Mouse (Mus musculus): Measurements from ENCODE around the gene Cotl1.

Cotl1 gene

GRCm38 (mm10) chr8:119817446-119817845, 22.9 kb downstream of the Cotl1 start:
- DNase-seq (ENCODE audit: low read depth, low spot score): no peak

DNA sequence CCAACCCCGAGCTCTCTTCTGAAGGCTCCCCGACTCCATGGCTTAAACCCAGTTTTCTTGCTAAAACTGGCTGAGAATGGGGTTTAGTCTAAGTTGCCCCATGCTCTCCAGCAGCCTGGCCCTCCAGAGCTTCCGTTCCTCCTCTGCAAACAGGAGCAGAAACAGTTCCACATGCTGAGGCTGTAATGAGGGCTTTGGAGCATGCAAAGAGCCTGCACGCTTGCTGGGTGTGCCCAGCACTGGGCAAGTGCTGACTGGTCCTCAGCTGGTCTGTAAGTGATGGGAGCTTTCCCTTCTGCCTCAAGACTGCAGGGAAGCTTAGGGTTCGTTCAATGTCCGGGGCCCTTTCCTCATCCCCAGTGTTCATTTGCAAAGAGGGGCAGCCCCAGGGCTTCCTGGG, 24.1 kb downstream of the Cotl1 start:
- DNase-seq (ENCODE audit: low read depth, low spot score): no peak

GRCm38 (mm10) chr8:119812650-119813431, 27.5 kb downstream of the Cotl1 start:
- no peak for DNase-seq (ENCODE audit: low read depth, low spot score)

- DNase-seq (ENCODE audit: low read depth, low spot score): no peak
Observed at GRCm38 (mm10) chr8:119811925-119812324, 28.4 kb downstream of the Cotl1 start.

DNA sequence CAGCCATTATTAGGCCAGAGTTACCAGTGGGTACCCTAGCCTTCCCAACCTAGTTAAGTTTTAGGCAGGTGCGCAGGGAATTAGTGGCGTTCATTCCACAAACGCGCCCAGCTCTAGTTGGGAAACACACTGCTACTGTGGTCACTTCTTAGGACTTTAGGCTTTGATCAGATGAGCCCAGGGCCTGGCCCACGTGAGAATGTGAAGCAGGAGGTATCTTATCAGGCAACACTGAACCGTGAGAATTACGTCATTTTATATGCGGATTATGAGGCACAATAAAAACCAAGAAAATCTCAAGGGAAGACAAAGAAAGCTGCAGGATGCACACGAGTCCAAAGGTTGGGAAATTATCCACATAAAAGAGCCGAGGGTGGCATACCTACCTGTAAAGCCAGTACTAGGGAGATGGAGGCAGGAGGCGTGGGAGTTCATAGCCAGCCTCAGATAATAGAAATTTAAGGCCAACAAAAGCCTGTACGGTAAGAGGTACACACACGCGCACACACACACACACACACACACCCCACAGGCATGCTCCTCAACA, 29.3 kb downstream of the Cotl1 start:
- no peak for DNase-seq (ENCODE audit: low read depth, low spot score)

DNA sequence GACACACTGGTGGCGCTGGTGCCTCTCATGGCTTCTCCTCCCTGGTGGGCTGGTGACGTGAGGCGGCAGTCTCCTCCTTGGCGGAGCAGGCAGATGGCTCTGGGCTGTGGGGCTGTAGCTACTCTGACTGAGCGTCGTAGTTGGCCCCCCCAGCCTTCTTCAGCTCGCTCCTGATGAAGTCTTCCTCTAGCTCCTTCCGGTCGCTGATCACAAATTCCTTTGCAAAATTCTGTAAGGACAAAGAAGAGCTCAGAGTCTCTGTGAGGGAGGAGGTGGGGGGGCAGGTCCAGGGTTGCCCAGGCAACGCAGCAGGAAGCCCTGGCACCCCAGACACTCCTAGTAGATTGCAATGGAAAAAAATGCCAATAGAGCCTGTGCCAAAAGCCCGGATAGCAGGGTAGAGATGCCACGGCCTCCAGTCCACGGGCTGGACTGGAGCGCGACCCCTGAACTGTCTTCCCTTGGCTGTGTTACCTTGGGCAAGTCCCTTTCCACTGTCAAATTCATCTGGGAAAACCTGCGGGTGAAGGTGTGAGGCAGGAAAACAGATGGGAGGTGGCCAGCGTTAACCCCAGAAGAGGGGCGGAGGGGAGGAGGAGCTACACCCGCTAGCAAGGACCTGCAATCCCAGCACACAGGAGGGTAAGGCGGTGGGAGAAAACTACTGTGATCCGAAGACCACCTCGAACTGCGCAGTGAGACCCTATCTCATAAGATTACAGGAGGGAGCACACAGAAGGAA, 30.0 kb downstream of the Cotl1 start:
- DNase-seq (ENCODE audit: low read depth, low spot score): no peak

DNA sequence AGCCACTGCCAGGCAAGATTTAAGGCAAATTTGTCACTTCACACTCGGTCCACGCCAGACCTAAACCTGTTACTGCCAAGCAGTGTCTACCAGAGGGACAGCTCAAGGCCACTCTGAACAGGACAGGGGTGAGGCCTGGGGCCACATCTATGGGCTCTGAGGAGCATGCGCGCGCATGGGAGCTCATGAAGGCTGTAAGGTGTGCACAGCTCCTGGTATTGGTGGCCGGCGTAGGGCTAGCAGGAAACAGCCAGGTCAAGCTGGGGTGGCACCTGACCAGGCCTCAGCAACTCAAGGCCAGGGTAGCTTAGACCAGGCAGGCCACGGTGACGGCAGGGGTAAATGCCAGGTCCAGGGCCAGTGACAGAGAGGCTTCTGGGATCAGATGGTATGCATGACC, 30.7 kb downstream of the Cotl1 start:
- no peak for DNase-seq (ENCODE audit: low read depth, low spot score)

DNA sequence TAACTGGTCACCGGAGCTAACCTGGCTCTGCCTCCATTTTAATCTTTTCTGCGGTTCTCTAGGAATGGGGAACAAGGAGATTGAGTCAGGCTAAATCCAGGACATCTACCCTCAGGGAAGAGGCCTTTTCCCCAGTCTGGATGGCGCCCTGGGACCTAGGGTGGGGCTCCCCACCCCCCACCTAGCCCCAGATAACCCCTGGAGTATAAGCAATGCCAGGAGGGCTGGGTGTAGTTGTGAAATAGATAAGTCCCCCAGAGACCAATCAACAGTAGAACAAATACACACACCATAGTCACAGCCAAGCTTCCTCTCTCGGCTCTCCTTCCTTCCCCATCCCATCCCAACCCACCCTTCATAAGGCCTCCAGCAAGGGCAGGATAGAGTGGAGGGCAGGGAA, 32.7 kb downstream of the Cotl1 start:
- no peak for DNase-seq (ENCODE audit: low read depth, low spot score)

DNA sequence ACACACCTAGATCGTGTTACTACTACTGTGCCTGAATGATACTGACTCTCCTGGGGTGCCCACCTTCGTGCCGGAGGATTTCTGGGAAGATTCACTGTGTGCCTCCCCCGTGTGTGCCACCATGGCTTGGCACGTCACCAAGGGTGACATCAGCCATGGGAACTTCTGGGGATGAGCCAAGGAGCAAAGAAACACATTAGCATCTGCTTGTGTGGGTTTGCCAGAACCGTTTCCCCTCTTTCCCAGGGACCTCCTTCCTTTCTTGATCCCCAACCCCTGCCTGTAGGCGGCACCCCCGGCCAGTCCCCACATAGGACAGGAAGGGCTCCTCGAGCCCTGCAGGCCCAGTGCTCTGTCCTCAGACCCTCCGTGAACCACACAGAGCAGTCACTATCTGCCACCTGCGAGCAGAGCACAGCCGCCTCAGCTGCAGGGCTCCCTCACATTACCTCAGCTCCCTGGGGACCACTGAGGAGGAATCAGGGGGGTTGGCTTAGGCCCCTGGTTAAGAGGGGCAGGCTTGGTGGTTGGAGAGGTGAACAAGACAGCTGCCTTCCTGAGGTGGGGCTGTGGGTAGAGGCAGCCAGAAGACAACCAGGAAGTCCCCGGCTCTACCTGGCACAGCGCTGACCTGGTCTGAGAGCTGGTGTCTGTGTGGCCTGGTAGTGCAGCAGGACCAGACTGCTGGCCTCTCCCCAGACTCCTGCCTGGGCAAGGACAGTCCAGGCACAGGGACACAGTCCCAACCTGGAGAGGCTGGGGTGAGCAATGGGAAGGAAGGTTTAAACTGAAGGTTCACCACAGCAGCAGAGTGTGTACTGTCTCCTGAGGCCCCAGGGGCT, 33.7 kb downstream of the Cotl1 start:
- DNase-seq (ENCODE audit: low read depth, low spot score): no peak

- DNase-seq (ENCODE audit: low read depth, low spot score): no peak
Observed at GRCm38 (mm10) chr8:119805275-119805674, 35.1 kb downstream of the Cotl1 start.

- DNase-seq (ENCODE audit: low read depth, low spot score): no peak
Observed at GRCm38 (mm10) chr8:119802592-119802991, 37.8 kb downstream of the Cotl1 start.

DNA sequence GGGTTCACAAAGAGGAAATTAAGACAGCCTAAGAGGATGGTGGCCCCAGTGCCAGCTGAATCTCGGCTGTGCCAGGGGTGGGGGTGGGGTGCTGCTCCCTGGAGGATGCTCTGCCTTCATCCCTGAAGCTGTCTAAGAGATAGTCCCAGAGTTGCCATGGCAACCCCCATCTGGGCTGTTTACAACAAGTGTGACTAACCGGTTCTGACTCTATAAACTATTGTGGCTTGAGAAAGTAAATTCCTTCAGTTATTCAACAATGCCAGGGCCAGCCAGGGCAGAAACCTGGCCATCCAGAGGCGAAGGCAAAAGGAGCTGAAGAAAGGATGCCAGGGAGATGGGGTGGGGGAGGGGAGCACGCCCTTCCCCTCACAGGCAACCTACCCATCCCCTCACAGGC, 39.2 kb downstream of the Cotl1 start:
- DNase-seq (ENCODE audit: low read depth, low spot score): no peak

GRCm38 (mm10) chr8:119798965-119799264, 41.4 kb downstream of the Cotl1 start:
- no peak for DNase-seq (ENCODE audit: low read depth, low spot score)

- no peak for DNase-seq (ENCODE audit: low read depth, low spot score)
Observed at GRCm38 (mm10) chr8:119798170-119798964, 42.0 kb downstream of the Cotl1 start.

- DNase-seq (ENCODE audit: low read depth, low spot score): no peak
Observed at GRCm38 (mm10) chr8:119795651-119796050, 44.7 kb downstream of the Cotl1 start.

DNA sequence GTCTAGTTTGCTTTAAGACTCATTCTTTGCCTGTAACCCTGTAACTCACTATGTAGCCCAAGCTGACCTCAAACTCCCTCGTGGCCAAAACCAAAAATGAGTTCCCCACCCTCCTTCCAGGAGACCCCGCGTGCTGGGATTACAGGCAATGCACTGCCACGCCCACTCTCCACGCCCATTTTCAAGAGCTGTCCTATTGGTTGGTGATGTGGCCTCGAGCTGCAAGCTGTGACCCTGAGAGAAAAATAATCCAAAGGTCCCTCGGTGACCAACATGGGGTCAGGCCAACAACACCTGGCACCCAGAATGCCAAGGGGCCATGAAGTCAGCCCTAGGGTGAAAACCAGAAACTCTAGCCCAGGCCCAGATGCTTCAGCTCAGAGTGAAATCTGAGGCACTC, 45.7 kb downstream of the Cotl1 start:
- no peak for DNase-seq (ENCODE audit: low read depth, low spot score)

DNA sequence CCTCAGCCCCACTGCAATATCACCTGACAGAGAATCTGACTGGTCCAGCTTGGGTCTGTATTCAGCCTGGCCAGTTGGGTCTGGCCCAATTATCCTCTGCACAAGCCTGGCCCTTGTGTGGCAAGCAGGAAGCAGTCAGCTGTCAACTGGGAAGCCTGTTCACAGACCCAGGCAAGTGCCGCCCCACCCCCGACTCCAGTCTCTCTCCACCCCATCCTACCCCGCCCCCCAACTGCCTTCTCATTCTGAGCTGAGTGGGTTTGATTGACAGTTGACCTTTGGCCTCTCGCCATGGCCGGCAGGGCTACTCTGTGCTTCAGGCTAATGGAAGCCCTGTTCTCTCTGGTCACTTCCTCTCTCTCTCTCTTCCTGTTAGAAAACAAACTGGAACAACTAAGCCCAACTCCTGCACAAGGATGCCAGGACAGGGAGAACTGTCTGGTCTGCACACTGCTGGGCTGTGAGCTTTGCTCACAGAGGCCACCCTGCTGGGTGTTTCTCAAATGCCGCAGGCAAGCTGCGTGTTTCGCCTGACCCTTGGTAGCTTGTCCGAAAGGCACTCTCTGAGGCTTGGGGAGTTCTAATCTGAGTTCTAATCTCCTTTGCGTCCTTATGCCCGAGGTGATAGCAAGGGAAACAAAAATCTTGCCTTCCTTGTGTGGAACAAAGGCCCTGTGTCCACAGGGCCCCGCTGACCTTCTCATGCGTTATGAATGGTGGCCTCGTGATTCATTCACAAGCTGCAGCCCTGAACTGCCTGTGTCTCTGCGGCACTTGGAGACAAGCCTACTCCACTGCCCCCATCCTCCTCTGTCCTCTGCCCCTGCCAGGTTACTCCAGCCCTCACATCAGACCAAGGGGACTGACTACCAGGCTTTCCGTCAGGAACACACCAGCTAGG, 48.3 kb downstream of the Cotl1 start:
- no peak for DNase-seq (ENCODE audit: low read depth, low spot score)

DNA sequence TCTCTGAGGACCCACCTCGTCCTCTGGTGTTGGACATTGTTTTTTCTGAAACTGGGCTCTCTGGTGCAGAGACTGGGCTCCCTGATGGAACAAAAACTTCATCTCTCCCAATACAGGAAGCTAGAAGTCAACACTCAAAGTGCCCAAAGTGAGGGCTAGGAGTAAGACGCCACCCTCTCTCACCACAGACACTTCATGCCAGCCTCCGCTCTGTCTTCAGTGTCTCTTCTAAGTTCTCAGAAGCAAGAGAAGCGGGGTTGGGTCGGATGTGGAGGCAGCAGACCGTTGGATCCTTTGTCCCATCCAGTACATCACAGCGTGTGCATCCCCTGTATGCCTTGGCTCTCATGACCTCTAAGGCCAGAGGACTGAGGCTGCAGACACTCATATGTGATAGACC, 50.8 kb downstream of the Cotl1 start:
- DNase-seq (ENCODE audit: low read depth, low spot score): no peak

- no peak for DNase-seq (ENCODE audit: low read depth, low spot score)
Observed at GRCm38 (mm10) chr8:119788607-119789381, 51.5 kb downstream of the Cotl1 start.

GRCm38 (mm10) chr8:119787341-119787740, 53.0 kb downstream of the Cotl1 start:
- DNase-seq (ENCODE audit: low read depth, low spot score): no peak
